Mouse (Mus musculus) adrenal gland, adult (tissue): ENCODE data around the gene Ifrd1.
"Not testable (repeated sequence)": the region's sequence is repeated elsewhere in the genome, so short reads cannot be mapped to it uniquely, and the experiment has no call there.

Experiments used
- DNase-seq, 2 experiments: peaks; one replicate each; pipeline ENCODE4 v3.0.0; 2022 to 2023; ENCODE audit warnings: low spot score in 1 of 2; ENCODE audit not compliant: inconsistent age in 2 of 2

The Ifrd1 gene

GRCm38 (mm10) chr12:40199795-40200402, 48.4 kb downstream of the Ifrd1 start:
- DNase-seq, result peak; percentile 64 to 89

GRCm38 (mm10) chr12:40199302-40199701, 49.0 kb downstream of the Ifrd1 start, which contains the start of gene Lsmem1:
TSS of gene Lsmem1 (minus strand) at chr12:40199490.
- peak in 1 of 2 experiments; percentile 46 for DNase-seq

- peak in 1 of 2 experiments; percentile 60 for DNase-seq
Observed at GRCm38 (mm10) chr12:40198427-40198826, 49.9 kb downstream of the Ifrd1 start.

- DNase-seq, result peak in 1 of 2 experiments; percentile 40
Observed at GRCm38 (mm10) chr12:40198019-40198418, 50.3 kb downstream of the Ifrd1 start.

DNA sequence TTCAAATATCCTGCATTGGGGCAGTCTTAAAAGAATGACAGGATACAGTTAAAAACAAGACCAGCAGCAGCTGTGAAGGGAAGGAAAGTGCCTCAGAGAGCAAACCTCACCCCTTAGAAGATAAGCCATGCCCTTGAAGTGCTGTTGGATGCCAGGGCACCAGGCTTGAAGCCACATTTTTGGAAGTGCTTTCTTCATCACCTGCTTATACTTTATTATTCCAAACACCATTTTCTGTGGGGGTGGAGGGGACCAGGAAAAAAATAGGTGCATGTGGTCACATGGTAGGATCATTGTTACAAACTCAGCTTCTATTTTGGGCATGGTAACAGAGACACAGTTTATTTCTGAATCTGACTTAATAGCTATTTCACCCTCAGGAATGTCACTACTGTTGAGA, 50.8 kb downstream of the Ifrd1 start:
- no peak for DNase-seq

DNA sequence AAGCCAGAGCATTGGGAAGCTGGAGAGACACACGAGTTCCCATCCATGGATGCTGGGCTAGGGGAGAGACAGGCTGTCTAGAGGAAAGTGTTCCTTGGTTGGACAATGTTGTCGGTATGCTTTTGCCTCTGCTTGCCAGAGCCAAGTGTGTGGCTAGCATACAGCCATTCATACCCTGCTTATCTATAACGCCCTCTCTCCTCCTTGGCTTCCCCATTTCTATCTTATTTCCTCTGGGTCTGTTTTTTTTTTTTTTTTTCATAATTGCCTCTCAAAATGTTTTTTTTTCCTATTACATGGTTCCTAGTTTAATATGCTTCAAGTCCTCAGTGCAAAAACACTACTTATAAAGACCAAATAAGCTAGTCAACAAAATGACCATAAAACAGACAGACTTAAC, 62.8 kb downstream of the Ifrd1 start:
- DNase-seq, result no peak

GRCm38 (mm10) chr12:40177089-40177488, 71.2 kb downstream of the Ifrd1 start:
- DNase-seq, result peak; percentile 22 to 72

DNA sequence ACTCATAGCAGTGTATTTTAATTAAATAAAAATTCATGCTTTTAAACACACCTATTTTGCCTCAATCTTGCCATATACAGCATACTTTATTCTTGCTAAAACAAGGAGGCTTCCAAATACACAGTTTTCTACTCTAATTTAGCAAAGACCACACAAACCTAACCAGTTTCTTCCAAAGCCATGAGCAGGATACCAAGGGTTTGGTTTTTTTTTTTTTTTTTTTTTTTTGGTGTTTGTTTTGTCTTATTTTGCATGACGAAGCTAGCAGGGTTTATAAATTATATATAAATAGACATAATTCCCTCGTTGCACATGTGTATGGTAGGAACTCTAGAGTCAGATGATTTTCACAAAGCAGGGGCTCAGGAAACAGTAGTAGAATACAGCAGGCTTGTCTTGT, 72.1 kb downstream of the Ifrd1 start:
- DNase-seq, result no peak

DNA sequence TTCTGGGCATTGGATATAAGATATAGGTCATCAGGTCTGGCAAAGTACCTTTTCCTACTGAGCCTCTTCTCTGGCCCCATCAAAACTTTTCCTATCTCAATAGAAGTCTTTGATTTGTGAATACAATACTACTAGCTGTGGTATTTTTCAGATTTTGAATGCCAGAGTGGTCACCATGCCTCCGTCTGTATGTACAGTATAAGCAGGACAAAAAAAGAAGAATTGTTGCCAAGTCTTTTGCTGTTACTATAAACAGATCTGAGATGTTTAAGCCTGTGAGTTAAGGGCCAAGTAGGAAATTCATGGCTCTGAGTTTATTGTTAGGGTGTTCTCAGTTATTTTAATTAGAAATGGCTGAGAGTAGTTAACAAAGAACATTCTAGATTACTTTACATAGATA, 73.1 kb downstream of the Ifrd1 start:
- DNase-seq, result not testable (repeated sequence)

GRCm38 (mm10) chr12:40171637-40172036, 76.7 kb downstream of the Ifrd1 start:
- no peak for DNase-seq

DNA sequence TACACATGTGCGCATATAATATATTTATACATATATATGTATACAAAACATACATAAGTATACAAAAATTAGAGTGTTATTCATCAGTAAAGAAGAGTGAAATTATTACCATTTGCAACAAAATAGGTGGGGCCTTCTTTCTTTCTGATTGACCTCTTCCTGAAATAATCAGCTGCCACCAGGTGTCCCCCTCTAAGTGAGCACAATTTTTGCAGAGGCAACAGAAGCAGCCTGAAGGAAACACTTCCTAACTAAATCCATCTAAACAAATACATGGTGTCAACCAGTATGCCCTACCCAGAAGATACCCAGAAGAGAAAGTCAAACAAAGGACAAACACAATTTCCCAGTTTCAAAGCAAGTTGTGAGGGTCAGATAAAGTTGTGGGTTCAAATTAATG, 78.6 kb downstream of the Ifrd1 start:
- no peak for DNase-seq

GRCm38 (mm10) chr12:40164621-40165020, 83.7 kb downstream of the Ifrd1 start:
- DNase-seq, result peak in 1 of 2 experiments; percentile 67

DNA sequence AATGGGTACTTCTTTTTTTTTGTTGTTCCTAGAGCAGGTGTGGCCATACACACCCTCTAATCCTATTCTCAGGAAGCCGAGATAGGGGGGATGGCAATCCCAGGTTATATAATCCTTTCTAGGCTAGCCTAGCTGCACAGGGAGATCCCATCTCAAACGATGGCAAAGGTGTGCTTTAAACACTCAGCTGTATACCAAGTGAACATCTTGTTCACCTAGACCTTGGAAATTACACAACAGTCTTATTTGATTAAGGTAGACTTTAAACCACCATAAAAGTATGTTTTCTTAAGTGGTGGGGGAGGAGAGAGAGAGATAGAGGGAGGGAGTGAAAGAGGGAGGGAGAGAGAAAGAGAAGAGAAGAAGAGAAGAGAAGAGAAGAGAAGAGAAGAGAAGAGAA, 87.5 kb downstream of the Ifrd1 start:
- DNase-seq, result no peak

GRCm38 (mm10) chr12:40154188-40154587, 94.1 kb downstream of the Ifrd1 start:
- DNase-seq, result no peak

DNA sequence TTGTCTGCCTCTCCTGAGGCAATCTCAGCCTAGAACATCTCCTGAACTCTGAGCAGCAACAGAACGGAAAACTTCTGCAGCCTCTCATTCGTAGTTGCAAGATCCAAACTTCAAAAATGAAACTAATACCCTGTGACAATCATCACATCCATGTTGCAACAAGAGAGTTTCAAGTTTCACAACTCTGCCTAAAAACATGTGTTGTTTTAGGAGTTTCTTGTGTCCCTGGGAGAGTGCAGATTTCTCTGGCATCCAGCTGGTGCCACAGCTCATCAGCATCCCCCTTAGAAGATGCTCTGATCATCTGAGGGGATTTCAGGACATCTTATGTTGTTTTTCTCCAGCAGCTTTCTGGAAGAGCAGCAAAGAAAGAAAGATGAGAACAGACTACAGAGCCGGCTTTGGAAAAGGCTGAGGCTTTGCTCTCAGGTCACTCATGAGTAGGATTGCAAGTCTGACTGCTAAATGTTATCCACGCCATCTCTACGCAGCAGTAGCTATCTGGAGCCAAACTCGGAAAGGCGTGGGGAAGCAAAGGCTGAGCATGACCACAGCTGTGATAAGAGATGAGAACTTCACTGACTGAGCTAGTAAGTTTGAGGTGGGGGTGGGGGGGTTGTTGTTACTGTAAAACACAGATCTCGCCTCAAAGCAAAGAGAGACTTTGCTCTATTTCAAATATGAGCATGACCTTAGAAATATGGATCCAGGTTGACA, 95.8 kb downstream of the Ifrd1 start:
- DNase-seq, result no peak
